Mouse (Mus musculus) lung, postnatal 10 days (tissue): ENCODE measurements around the gene Zbtb7a.

Experiments used
- DNase-seq: peaks from one replicate; pipeline ENCODE4 v3.0.0; 2021

Zbtb7a gene

GRCm38 (mm10) chr10:81140005-81140404 lies 5.0 kb downstream of the Zbtb7a start:
- DNase-seq, result no peak

DNA sequence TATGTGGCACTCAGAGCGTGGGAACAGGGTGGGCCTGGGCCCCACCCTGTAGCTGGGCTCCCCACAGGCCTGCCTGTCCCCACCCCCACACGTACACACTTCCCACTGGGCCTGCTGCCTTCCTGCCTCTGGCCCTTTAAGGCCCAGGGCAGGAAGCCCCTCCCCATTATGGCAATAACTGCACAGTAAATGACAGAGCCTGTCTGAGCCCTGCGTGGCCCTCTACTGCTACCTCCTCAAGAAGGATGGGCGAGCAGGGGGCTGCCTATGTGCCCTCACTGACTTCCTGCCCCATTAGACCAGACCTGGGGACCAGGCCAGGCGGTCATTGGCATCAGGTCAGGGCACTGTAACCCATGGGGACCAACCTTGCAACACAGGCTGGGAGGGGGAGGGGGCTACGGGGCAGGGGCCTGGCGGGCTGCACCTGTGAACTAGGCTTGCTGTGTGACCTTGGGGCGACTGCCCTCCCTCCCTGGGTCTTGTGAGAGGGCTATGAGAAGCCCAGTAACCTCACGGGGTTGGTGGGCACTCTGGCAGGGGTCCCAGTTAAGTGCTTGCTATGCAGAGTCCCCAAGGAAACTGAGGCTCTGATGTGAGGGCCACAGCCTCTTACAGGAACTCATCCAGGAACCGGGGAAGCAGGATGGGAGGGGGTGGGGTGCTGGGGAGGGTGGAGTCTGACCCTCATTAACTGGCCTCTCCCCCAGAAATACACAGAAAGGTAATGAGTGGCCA lies 5.9 kb downstream of the Zbtb7a start:
- DNase-seq, result peak; percentile 68

GRCm38 (mm10) chr10:81141455-81142210 lies 6.6 kb downstream of the Zbtb7a start:
- DNase-seq, result no peak

GRCm38 (mm10) chr10:81142551-81142981 lies 7.5 kb downstream of the Zbtb7a start:
- no peak for DNase-seq

- DNase-seq, result peak; percentile 54
Observed at GRCm38 (mm10) chr10:81143157-81143633, 8.2 kb downstream of the Zbtb7a start.

- DNase-seq, result no peak
Observed at GRCm38 (mm10) chr10:81143845-81144437, 8.9 kb downstream of the Zbtb7a start.

DNA sequence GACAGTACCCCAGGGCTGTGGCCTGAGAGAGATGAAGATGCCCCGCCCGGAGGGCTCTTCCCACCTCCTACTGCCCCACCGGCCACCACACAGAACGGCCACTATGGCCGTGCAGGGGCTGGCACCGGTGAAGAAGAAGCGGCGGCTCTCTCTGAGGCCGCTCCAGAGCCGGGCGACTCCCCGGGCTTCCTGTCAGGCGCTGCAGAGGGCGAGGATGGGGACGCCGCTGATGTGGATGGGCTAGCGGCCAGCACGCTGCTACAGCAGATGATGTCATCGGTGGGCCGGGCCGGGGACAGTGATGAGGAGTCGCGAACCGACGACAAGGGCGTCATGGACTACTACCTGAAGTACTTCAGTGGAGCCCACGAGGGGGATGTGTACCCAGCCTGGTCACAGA lies 9.6 kb downstream of the Zbtb7a start:
- DNase-seq, result peak; percentile 63

DNA sequence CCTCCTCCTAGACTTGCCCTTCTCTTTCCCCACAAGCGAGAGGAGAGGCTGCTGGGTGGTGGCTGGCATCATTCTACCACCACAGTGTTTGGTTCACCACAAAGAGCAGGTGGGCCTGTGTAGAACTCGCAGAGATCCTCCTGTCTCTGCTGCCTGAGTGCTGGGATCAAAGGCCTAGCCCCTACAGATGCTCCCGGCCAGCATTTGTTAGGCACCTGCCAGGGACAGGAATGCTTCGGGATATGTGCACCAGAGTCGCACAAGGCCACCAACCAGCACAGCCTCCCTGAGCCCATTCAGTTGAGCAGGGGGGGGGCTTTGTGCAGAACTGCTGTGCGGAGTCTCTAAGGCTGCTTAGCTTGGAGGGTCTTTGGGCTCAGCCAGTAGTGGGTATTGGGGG lies 10.3 kb downstream of the Zbtb7a start:
- no peak for DNase-seq

GRCm38 (mm10) chr10:81145778-81146177 lies 10.8 kb downstream of the Zbtb7a start:
- DNase-seq, result no peak

DNA sequence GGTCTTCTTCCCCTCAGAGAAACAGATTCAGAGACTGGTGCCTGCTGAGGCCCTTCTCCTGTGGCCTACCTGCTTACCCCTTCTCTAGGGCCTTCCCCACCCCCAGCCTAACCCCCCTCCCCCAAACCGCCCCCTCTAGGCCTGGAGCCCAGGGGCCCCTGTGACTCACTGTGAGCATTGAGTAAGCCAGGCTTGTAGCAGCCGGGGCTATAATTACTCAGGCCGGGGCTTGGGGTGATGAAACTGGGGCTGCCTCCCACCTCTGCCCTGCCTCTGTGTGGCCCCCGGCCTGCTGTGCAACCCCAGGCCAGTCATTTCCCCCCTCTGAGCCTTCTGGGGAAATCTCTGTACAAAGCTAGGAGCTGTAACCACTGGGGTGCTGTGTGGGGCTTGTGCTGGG lies 11.3 kb downstream of the Zbtb7a start:
- DNase-seq, result no peak

DNA sequence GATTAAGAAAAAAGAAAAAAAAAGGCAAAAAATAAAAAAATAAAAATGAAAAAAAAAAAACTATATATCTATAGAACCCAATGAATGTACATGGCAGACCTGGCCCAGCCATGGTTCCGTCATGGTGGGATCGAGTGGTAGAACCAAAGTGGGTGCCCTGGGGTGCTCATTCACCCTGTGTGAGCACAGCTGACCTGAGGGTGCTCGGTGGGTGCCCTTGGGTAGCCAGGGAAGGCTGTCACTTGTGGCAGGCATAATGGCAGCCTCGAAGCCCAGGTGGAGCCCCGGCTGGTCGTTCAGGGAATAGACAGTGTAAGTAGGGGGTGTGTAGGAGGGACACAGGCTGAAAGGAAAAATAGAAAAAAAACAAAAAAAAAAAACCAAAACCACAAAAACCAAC lies 16.2 kb downstream of the Zbtb7a start:
- DNase-seq, result no peak

- DNase-seq, result no peak
Observed at GRCm38 (mm10) chr10:81152609-81153008, 17.6 kb downstream of the Zbtb7a start.

- DNase-seq, result no peak
Observed at GRCm38 (mm10) chr10:81154313-81154712, 19.3 kb downstream of the Zbtb7a start.

DNA sequence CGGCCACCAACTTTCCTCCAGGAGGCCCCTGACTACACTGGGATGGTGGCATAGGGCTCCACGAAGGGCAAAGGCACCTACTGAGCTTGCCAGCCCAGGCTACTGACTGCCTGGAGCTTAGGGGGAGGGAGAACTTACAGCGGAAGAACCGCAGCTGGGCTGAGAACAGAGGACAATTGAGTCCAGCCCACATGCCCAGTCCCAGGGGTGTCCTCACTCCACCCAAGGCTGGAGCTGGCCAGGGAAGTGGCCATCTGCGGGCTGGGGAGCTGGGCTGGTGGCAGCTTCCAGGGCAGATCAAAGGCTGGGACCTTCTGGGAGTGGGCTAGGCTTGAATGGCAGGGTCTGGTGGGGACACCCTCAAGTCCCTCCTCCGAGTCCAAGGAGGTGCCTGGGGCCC lies 19.7 kb downstream of the Zbtb7a start:
- no peak for DNase-seq

DNA sequence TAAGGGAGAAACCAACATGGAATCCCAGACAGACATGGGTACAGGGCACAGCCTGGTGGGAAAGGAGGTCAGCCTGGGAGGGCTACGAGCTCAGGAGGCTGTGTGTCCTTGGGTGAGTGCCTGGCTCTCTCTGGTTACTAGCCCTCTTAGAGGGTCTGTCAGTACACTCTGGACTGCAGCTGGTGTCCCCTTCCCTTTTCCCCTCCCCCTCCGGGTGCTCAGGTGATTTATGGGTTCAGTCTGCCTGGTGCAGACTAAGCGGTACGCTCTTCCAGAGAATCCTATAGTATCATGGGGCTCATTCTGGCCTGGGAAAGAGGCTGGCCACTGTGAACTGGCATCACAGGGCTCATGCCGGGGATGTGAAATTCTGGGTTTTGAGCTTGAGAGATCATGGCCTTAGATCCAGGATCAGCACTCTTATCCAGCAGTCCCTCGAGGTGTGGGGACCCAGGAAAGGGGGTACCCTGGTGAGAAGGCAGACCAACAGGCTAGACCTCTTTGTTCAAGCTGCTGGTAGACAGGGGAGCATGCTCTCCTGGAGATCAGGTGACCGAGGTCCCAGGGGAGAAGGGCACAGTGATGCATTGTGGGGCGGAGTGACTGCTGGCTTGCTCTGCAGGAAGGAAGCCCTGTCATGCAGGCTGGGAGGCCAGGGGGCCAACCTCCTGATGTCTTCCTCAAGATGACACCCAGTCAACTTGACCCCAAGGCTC lies 26.7 kb downstream of the Zbtb7a start:
- DNase-seq, result no peak

GRCm38 (mm10) chr10:81162318-81162652 lies 27.3 kb downstream of the Zbtb7a start:
- DNase-seq, result no peak

DNA sequence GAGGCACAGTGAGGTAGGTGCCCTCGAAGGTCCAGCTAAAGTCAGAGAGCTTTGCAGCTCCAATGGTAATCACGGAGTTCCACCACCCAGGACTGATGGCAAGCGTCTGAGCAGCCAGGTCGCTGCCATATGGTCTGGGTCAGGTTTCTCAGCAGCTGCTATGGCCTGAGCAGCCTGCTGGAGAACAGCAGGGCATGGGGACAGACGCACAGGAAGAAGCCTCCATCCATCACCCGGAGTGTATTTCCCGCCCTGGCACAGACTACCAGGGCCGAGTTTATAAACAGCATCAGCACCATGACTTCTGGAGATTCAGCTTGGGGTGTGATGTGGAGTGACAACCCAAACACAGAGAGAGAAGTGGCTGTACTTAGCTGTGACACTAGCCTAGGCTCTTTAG lies 30.1 kb downstream of the Zbtb7a start:
- no peak for DNase-seq

DNA sequence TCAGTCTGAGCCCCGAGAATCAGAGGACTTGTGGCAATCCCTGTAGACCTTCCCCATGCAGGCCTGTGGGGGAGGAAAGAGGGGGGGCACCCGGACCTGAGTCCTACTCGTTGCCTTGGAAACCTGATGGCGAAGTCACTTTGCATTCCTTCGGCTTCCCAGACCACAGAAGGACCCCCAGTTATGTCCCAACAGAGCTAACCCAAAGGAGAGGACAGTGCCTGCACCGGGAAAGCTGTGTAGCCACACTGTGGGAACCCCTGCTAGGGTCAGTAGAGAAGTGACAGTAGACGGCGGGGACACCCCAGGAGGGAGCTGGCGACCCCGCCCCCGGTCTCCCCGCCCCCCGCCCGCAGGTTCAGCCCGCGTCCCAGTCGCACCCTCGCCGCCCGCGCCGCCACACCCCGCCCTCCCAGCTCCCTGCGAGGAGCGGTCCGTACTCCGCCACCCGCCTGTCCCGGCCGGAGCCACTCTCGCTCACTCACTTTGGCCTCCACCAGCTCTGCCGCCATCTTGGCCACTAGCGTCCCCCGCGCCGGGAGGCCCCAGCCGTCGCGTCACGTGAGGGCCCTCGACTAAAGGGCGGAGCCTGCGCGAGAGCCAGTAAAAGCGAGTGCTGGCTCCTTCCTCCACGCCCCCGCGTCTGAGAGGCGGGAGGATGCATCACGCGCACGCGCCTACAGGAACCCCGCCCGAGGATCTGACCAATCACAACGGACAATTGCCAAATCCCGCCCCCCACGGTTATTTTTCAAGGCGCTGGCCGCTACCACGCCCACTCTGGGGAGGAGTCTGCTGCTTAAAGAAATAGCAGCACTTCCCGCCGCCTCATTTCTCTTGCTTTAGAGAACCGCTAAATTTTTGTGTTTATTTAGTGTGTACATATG lies 32.4 kb downstream of the Zbtb7a start, which contains the start of gene Pias4:
Gene Pias4 (minus strand): TSS at position 724 of the 887 bp plus-strand sequence.
- peak; percentile 100 for DNase-seq

DNA sequence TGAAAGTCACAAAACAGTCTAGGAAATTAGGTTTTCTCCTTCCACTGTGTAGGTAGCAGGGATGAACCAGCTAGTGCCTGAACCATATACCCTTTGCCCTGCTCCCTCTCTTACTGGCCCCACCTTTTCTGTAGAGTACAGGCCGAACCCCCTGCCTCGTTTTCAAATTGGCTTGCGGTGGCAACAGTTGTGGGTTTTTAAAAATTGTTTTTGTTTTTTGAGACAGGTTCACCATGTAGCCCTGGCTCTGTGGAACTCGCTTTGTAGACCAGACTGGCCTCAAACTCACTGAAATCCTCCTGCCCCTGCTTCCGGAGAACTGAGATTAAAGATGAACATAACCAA lies 33.0 kb downstream of the Zbtb7a start:
- no peak for DNase-seq

- peak; percentile 95 for DNase-seq
Observed at GRCm38 (mm10) chr10:81168521-81169244, 33.7 kb downstream of the Zbtb7a start.

DNA sequence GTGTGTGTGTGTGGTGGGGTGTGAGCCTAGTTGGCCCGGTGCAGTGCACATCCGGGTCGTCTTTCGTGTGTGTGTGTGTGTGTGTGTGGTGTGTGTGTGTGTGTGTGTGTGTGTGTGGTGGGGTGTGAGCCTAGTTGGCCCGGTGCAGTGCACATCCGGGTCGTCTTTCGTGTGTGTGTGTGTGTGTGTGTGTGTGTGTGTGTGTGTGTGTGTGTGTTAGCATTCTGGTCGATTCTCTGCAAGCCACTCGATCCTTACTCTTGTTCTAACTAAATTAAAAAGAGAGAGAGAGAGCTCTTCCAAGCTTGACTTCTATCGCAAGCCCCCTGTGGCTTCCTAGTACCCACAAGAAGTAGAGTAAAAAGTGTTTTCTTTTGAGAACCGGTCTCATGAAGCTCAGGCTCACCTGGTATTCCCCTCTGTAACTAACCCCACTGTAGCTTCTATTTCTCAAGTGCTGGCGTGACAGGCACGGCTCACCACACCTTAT lies 34.4 kb downstream of the Zbtb7a start:
- peak; percentile 66 for DNase-seq
